In genomic region chr8:70820101-70820935, GRCm38 (mm10) we compare ENCODE assay signal across 8 mouse cellular contexts. TPM values are rescaled to one million over a fixed set of nuclear protein-coding genes. Genes with fewer than 3 reads are reported as not detected.
DNase-seq lines count a peak whose midpoint lies in the region; ATAC-seq lines count a peak whose summit lies in the region.

No protein-coding gene starts in this region.

- DNase-seq in adrenal gland, adult 2 months: peak; percentile 69
- DNase-seq in adrenal gland, postnatal 4 days (ENCODE audit: low spot score in 2 of 2): no peak
- DNase-seq in heart, postnatal 10 days: peak; percentile 72 to 75
- peak; percentile 82 for DNase-seq in kidney, postnatal 14 days
- peak; percentile 88 to 91 for DNase-seq in lung, postnatal 4 days
- no peak for DNase-seq in frontal cortex, adult 2 months (ENCODE audit: extremely low spot score in 1 of 2, low spot score in 1 of 2)

- intact Hi-C loops in heart, postnatal 10 days (cut with DNase I): loop anchor here (5.0 kb wide), 1 partner anchor 98 kb away; the partner anchor contains the start of gene Pde4c

- ATAC-seq in erythroid progenitor cell, adult 5-6 weeks (replicated peaks; ENCODE audit: low FRiP score, poor library complexity, severe bottlenecking): 0 out of 2 replicates have a peak, but pooled peaks have one; percentile 5
- ATAC-seq in cerebellum, adult (ENCODE audit: insufficient number of reproducible peaks, low FRiP score, low TSS enrichment): no peak

RNA-seq across cellular contexts. Expression of gene Il12rb1, which starts 12.1 kb away (rescaled TPM):
- under 1 TPM in 1 of 2 experiments, not detected in 1; 0.10 TPM for total RNA-seq in adrenal gland, adult 2 months (2021)
- polyA plus RNA-seq in adrenal gland, adult 2 months (2012; rRNA removed): 0.28 and 0.41 TPM in 2 replicates
- total RNA-seq in adrenal gland, postnatal 4 days (2021): under 1 TPM; 0.22 to 0.37 TPM
- 0.84 and 1.1 TPM in 2 replicates for total RNA-seq in erythroid progenitor cell, adult 5-6 weeks (2015; ENCODE audit: low replicate concordance)
- 0.13 and 0.53 TPM in 2 replicates for total RNA-seq in erythroid progenitor cell, adult 5-6 weeks (2017; ENCODE audit: low replicate concordance)
- under 1 TPM in 1 of 2 experiments, not detected in 1; 0.53 TPM for total RNA-seq in heart, postnatal 10 days (2021)
- polyA plus RNA-seq in frontal cortex, adult 2 months (2012; rRNA removed): 0.48 and 0.71 TPM in 2 replicates

RNA-seq across cellular contexts. Expression of gene Mast3, which starts 15.5 kb away (rescaled TPM):
- total RNA-seq in adrenal gland, adult 2 months (2021): 10 to 100 TPM; 18.9 to 20.5 TPM
- 91.5 and 91.7 TPM in 2 replicates for polyA plus RNA-seq in adrenal gland, adult 2 months (2012; rRNA removed)
- total RNA-seq in adrenal gland, postnatal 4 days (2021): 10 to 100 TPM; 34.5 to 40.9 TPM
- 13.4 and 14.4 TPM in 2 replicates for total RNA-seq in erythroid progenitor cell, adult 5-6 weeks (2015; ENCODE audit: low replicate concordance)
- total RNA-seq in erythroid progenitor cell, adult 5-6 weeks (2017; ENCODE audit: low replicate concordance): 2.7 and 3.0 TPM in 2 replicates
- 1 to 10 TPM; 7.9 to 9.3 TPM for total RNA-seq in heart, postnatal 10 days (2021)
- 178 and 202 TPM in 2 replicates for polyA plus RNA-seq in frontal cortex, adult 2 months (2012; rRNA removed)

RNA-seq across cellular contexts. Expression of gene Arrdc2, which starts 19.2 kb away (rescaled TPM):
- 10 to 100 TPM in 1 of 2 experiments, 1 to 10 TPM in 1; 9.0 to 10.8 TPM for total RNA-seq in adrenal gland, adult 2 months (2021)
- polyA plus RNA-seq in adrenal gland, adult 2 months (2012; rRNA removed): 60.7 and 72.6 TPM in 2 replicates
- total RNA-seq in adrenal gland, postnatal 4 days (2021): 10 to 100 TPM; 14.6 to 15.7 TPM
- 35.0 and 62.9 TPM in 2 replicates for total RNA-seq in erythroid progenitor cell, adult 5-6 weeks (2015; ENCODE audit: low replicate concordance)
- total RNA-seq in erythroid progenitor cell, adult 5-6 weeks (2017; ENCODE audit: low replicate concordance): 27.3 and 54.3 TPM in 2 replicates
- total RNA-seq in heart, postnatal 10 days (2021): 10 to 100 TPM in 1 of 2 experiments, 1 to 10 TPM in 1; 4.7 to 18.5 TPM
- polyA plus RNA-seq in frontal cortex, adult 2 months (2012; rRNA removed): 24.6 and 27.8 TPM in 2 replicates

RNA-seq across cellular contexts. Expression of gene Kcnn1, which starts 42.7 kb away (rescaled TPM):
- 1 to 10 TPM; 1.6 to 5.0 TPM for total RNA-seq in adrenal gland, adult 2 months (2021)
- 10.0 and 12.9 TPM in 2 replicates for polyA plus RNA-seq in adrenal gland, adult 2 months (2012; rRNA removed)
- 1 to 10 TPM; 1.4 to 2.1 TPM for total RNA-seq in adrenal gland, postnatal 4 days (2021)
- total RNA-seq in erythroid progenitor cell, adult 5-6 weeks (2015; ENCODE audit: low replicate concordance): not detected in 2 replicates
- total RNA-seq in erythroid progenitor cell, adult 5-6 weeks (2017; ENCODE audit: low replicate concordance): 0.26 TPM in 1 of 2 replicates, not detected in the other
- total RNA-seq in heart, postnatal 10 days (2021): 1 to 10 TPM; 3.1 to 3.7 TPM
- polyA plus RNA-seq in frontal cortex, adult 2 months (2012; rRNA removed): 25.2 and 27.9 TPM in 2 replicates

RNA-seq across cellular contexts. Expression of gene Pik3r2, which starts 43.8 kb away (rescaled TPM):
- 10 to 100 TPM; 37.2 to 49.0 TPM for total RNA-seq in adrenal gland, adult 2 months (2021)
- polyA plus RNA-seq in adrenal gland, adult 2 months (2012; rRNA removed): 296 and 305 TPM in 2 replicates
- total RNA-seq in adrenal gland, postnatal 4 days (2021): 10 to 100 TPM; 72.0 to 78.8 TPM
- 3.8 and 5.4 TPM in 2 replicates for total RNA-seq in erythroid progenitor cell, adult 5-6 weeks (2015; ENCODE audit: low replicate concordance)
- 7.3 and 8.0 TPM in 2 replicates for total RNA-seq in erythroid progenitor cell, adult 5-6 weeks (2017; ENCODE audit: low replicate concordance)
- 10 to 100 TPM; 37.1 to 40.2 TPM for total RNA-seq in heart, postnatal 10 days (2021)
- 180 and 183 TPM in 2 replicates for polyA plus RNA-seq in frontal cortex, adult 2 months (2012; rRNA removed)

Comparison
In these comparisons a context has a peak if more than half of its experiments do, and no peak if none do; other contexts are left out.
1. DNase-seq: peak in adrenal gland, adult 2 months (single experiment), heart, postnatal 10 days (2 of 2), kidney, postnatal 14 days (single experiment) and lung, postnatal 4 days (2 of 2); none in adrenal gland, postnatal 4 days (0 of 2) and frontal cortex, adult 2 months (0 of 2).